22 mouse cellular contexts compared by ENCODE assay signal in genomic region chr13:6062729-6063386, GRCm38 (mm10).
"Had no signal": no experiment of that assay in that cellular context is flagged by ENCODE, and none has a peak within 500 bp of the region (broad histone marks: within the 10 kb centered on the region; RNA-seq: fewer than 3 reads in every experiment).

No protein-coding gene starts in this region.

- H3K4me1 ChIP-seq: liver, embryonic 12.5 days; megakaryocyte, embryonic 14.5 days had no signal

- H3K9me3 ChIP-seq: limb, embryonic 10.5 days; limb, embryonic 13.5 days; liver, embryonic 12.5 days; liver, embryonic 15.5 days; lung, embryonic 15.5 days; megakaryocyte, embryonic 14.5 days; midbrain, embryonic 10.5 days; midbrain, embryonic 13.5 days; stomach, embryonic 15.5 days had no signal

- H3K27ac ChIP-seq: kidney, postnatal 0 days; layer of hippocampus, adult 2 months; limb, embryonic 10.5 days; limb, embryonic 13.5 days; liver, embryonic 12.5 days; liver, embryonic 15.5 days; lung, embryonic 15.5 days; midbrain, embryonic 10.5 days; midbrain, embryonic 13.5 days; stomach, embryonic 15.5 days had no signal

- H3K4me2 ChIP-seq: limb, embryonic 13.5 days; liver, embryonic 12.5 days; liver, embryonic 15.5 days; lung, embryonic 15.5 days; midbrain, embryonic 13.5 days; stomach, embryonic 15.5 days had no signal

- H3K9ac ChIP-seq: limb, embryonic 13.5 days; liver, embryonic 12.5 days; liver, embryonic 15.5 days; lung, embryonic 15.5 days; midbrain, embryonic 13.5 days; stomach, embryonic 15.5 days had no signal

- H3K36me3 ChIP-seq: limb, embryonic 10.5 days; limb, embryonic 13.5 days; liver, embryonic 12.5 days; liver, embryonic 15.5 days; lung, embryonic 15.5 days; midbrain, embryonic 10.5 days; midbrain, embryonic 13.5 days; stomach, embryonic 15.5 days had no signal

- ATAC-seq: liver, embryonic 12.5 days; midbrain, embryonic 13.5 days had no signal

- DNase-seq: kidney, postnatal 25 days; layer of hippocampus, adult 9-11 months; liver; lung, adult 18-20 months; lung, postnatal 10 days; lung, postnatal 36 days; right cerebral cortex, adult 18-20 months; right cerebral cortex, postnatal 14 days; right cerebral cortex, postnatal 4 days; spleen, adult 18-20 months; thymus, postnatal 25 days had no signal

- H3K4me3 ChIP-seq: layer of hippocampus, adult 2 months; limb, embryonic 10.5 days; limb, embryonic 13.5 days; liver, embryonic 12.5 days; liver, embryonic 15.5 days; lung, embryonic 15.5 days; megakaryocyte, embryonic 14.5 days; midbrain, embryonic 10.5 days; midbrain, embryonic 13.5 days; stomach, embryonic 15.5 days had no signal

- H3K27me3 ChIP-seq: limb, embryonic 13.5 days; liver, embryonic 12.5 days; liver, embryonic 15.5 days; lung, embryonic 15.5 days; megakaryocyte, embryonic 14.5 days; midbrain, embryonic 13.5 days; stomach, embryonic 15.5 days had no signal
